Mouse (Mus musculus) heart, adult 10 weeks (tissue): ENCODE results near the gene Best2. TPM values are rescaled to one million over a fixed set of nuclear protein-coding genes. Genes with fewer than 3 reads are reported as not detected.

ENCODE experiments used
- polyA plus RNA-seq: library from polyadenylated mRNA; stranded (reverse); fragments of 350-450 nt; fragmentation: Illumina TruSeq; extraction: RNeasy Lipid Tissue Mini Kit (QIAGEN cat#74804); gene quantifications from one replicate; pipeline ENCODE4 v1.2.3, GENCODE M21; 2014; ENCODE audit warnings: low read depth, low replicate concordance

The Best2 gene
- polyA plus RNA-seq: not detected

DNA sequence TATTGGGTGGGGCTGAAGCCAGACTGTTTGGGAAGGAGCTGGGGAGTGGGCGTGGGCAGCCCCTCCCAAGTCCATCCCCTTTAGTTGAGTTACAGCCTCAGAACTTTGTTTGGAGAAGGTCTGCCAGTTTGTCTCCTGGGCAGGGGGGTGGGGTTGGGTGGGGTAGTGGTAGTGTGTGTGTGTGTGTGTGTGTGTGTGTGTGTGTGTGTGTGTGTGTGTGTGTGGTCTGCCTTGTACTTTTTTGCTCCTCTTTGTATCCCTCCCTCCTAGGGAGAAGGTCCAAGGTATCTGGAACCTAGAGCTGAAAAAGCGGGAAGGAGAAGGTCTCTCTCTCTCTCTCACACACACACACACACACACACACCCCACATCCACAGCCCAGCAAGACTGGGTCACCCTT, at the start of gene Best2:
TSS of gene Best2 (minus strand) at position 101 of the 400 bp plus-strand sequence.

DNA sequence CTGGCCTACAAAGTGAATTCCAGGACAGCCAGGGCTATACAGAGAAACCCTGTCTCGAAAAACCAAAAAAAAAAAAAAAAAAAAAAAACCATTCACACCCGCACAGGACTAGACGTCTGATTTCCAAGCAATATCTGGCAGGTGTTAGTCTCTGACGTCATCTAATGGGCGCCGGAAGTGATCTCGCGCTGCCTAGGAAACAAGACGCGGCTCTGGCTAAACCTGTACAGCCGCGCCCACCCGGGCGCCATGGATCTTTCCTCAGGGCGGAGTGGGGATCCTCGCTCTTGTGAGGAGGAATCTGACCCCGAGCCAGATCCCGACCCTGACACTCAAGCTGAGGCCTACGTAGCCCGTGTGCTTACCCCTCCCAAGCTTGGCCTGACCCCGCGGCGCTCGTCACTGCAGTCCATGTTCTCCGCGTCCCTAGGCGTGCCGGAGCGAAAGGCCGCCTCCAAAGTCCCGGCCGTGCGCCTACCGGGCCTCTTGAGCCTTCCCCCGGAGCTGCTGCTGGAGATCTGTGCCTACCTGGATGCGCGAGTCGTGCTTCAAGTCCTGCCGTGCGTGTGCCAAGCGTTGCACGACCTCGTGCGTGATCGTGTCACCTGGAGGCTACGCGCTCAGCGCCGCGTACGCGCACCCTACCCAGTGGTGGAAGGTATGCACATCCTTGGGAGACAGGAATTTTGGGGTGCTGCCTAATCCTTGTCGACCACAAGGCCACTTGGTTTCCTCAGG, 45.7 kb upstream of the Best2 start, which contains the start of gene Fbxw9:
TSS of gene Fbxw9 (plus strand) at position 177 of the 738 bp plus-strand sequence.

DNA sequence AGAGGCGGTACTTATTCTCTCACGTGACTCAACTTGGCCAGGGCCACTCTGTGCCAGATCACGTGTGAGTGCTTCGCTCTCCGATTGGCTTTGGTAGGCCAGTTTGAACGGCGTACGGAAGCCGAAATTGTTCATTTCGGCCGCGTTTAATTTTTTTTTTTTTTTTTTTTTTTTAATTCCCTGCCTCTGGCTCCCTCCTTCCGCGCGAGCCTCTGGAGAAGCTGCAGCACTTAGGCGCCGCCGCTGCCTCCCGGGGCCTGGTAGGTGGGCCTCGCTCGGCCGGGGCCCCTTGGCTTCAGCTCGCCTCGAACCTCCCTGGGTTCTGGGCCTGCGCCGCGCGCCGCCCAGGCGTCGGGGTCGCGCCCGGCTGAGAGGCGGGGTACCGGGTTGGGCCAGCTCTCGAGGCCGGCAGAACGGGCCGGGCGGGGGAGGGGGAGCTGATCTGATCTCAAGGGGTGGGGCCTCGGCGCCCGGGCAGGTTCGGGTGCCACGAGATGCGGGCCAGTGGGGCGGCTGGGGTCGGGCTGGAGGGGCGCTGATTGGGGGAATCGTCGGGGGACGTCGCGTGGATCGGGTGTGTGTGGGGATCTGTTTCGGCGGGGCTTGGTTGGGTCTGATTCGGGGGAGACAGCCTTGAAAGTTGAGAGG, 22.5 kb upstream of the Best2 start, which contains the start of gene Tnpo2:
TSS of gene Tnpo2 (plus strand) at position 198 of the 648 bp plus-strand sequence.

DNA sequence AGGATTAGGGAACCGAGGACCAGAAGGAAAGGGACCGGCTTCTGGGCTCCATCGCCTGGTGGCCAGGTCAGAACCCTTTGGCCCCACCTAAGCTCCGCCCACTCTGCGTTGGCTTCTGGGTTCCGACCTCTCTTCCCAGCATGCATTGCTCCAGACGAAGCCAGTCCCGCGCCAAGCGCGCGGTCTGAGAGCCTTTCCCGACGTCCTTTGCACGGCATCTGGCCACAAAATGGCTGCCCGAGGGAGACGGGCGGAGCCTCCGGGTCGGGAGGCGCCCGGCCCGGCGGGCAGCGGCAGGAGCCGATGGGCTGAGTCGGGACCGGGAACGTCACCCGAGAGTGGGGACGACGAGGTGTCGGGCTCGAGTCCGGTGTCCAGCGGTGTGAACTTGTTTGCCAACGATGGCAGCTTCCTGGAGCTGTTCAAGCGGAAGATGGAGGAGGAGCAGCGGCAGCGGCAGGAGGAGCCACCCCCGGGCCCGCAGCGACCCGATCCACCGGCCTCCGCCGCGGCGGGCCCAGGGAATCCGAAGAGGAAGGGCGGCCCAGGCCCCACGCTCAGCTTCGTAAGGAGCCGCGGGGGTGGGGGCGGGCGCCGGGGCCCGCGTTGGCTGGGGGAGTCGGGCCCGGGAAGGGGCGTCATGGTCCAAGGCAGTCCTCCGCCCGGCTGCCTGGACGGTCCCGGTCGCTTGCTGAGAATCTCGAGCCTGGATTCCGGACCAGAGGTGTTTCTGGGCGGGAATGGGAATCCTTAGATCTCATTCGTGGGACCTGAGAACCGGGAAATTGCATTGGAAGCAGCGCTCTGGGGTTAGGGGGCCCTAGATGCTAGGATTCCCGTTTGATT, 12.6 kb upstream of the Best2 start, which contains the start of gene Trir:
TSS of gene Trir (plus strand) at position 154 of the 846 bp plus-strand sequence.

GRCm38 (mm10) chr8:85025098-85025932, 11.0 kb upstream of the Best2 start, which contains the start of gene Asna1:
TSS of gene Asna1 (minus strand) at chr8:85025281.

GRCm38 (mm10) chr8:84990349-84990748, 24.0 kb downstream of the Best2 start, which contains the start of gene Hook2:
TSS of gene Hook2 (plus strand) at chr8:84990603.

DNA sequence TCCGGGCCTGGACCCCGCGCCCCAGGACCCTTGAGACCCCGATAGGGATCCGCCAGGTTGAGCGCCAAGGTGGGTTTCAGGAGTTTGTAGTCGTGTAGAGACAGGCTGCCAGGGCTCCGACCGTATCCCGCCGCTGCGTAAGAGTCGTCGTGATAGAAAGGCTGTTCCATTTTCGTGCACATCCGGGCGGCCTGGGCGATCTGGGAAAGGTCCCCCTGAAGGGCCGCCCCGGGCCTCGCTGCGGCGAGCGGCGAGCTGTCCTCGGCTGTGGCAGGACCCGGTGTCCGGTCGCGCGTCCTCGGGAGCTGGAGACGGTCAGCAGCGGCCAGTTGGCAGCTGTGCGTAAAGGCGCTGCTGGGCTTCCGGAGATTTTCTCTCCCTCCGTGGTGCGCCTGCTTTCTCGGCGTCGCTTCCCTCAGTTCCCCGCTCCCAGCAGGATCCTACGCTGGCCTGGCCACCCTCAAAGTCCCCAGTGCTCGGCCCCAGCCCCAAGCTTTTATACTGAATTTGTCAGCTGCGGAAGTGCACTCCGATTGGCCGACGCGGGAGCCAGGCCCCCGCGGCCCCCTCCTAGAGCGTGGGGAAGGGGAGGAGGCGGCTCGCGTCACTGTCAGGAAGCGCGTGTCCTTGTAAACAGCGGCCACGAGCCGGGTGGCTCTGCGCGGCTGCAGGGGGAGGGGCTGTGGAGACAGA, 35.9 kb downstream of the Best2 start, which contains the start of gene Junb:
TSS of gene Junb (minus strand) at position 471 of the 693 bp plus-strand sequence.

DNA sequence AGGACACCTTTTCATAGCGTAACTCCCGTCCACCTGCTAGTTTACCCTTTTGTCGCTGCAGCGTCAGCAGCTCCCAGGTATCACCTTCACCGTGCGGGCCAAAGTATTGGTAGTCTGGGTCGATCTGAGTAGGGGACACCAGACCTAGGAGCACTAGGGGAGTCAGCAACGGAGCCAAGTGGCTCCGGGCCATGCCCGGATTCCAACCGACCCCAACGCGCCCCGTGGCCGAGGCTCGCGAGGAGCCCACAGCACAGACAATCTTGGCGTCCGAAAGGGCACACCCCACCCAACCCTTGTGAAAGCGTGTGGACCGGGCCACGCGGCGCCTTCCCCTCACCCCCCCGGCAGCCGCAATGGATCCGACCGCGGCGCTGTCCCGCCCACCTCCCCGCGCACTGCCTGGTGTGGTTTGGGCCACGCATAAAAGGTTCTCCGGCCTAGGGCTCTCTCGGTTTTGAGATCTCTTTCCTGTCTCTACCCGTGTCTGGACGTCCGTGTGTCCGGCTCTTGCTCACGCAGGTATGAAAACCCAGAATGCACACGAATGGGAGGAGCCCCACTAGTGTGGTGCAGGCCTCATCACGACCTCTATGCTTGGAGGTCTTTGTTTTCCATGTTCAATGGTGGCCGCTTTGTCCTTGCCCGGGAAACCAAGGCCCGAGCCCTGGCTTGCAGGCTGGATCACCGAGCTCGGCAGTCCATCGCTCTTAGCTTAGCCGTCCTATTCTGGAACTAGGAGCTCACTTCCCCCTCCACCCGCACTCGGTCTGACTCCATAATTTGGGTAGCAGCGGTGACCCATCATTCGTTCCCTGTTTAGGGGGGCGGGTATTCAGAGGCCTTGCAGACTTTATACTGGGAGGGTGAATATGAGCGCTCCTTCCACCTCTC, 44.8 kb downstream of the Best2 start, which contains the start of the genes Gm49661, Prdx2 and Rnaseh2a:
TSS of gene Gm49661 (minus strand) at position 193 of the 894 bp plus-strand sequence.
TSS of gene Prdx2 (plus strand) at position 347 of the 894 bp plus-strand sequence.
TSS of gene Rnaseh2a (minus strand) at position 527 of the 894 bp plus-strand sequence.

Other genes starting within 250 kb of the Best2 start
- gene Nfix, start 214.2 kb downstream of the Best2 start, polyA plus RNA-seq: 84.9 TPM
- 14.0 TPM for gene Dand5, start 191.7 kb downstream of the Best2 start, polyA plus RNA-seq
- 28.8 TPM for gene Gadd45gip1, start 183.0 kb downstream of the Best2 start, polyA plus RNA-seq
- gene Rad23a, start 173.9 kb downstream of the Best2 start, polyA plus RNA-seq: 101 TPM
- 330 TPM for gene Calr, start 167.6 kb downstream of the Best2 start, polyA plus RNA-seq
- 26.7 TPM for gene Farsa, start 157.5 kb downstream of the Best2 start, polyA plus RNA-seq
- gene Syce2, start 142.4 kb downstream of the Best2 start, polyA plus RNA-seq: 0.92 TPM
- 84.6 TPM for gene Gcdh, start 120.6 kb downstream of the Best2 start, polyA plus RNA-seq
- 0.29 TPM for gene Klf1, start 112.6 kb downstream of the Best2 start, polyA plus RNA-seq
- 9.4 TPM for gene Dnase2a, start 106.0 kb downstream of the Best2 start, polyA plus RNA-seq
- gene Mast1, start 77.2 kb downstream of the Best2 start, polyA plus RNA-seq: 0.13 TPM
- gene Rtbdn, start 67.5 kb downstream of the Best2 start, polyA plus RNA-seq: not detected
- not detected for gene Gm49661, start 45.1 kb downstream of the Best2 start, polyA plus RNA-seq
- gene Prdx2, start 44.9 kb downstream of the Best2 start, polyA plus RNA-seq: 451 TPM
- gene Rnaseh2a, start 44.8 kb downstream of the Best2 start, polyA plus RNA-seq: 30.6 TPM
- 16.7 TPM for gene Junb, start 35.8 kb downstream of the Best2 start, polyA plus RNA-seq
- gene Hook2, start 23.9 kb downstream of the Best2 start, polyA plus RNA-seq: 3.5 TPM
- gene Asna1, start 10.8 kb upstream of the Best2 start, polyA plus RNA-seq: 85.3 TPM
- gene Trir, start 12.3 kb upstream of the Best2 start, polyA plus RNA-seq: 63.4 TPM
- 18.9 TPM for gene Tnpo2, start 22.4 kb upstream of the Best2 start, polyA plus RNA-seq
- 4.0 TPM for gene Fbxw9, start 45.5 kb upstream of the Best2 start, polyA plus RNA-seq
- not detected for gene Gm5741, start 53.5 kb upstream of the Best2 start, polyA plus RNA-seq
- 30.4 TPM for gene Dhps, start 57.2 kb upstream of the Best2 start, polyA plus RNA-seq
- 54.9 TPM for gene Wdr83os, start 66.2 kb upstream of the Best2 start, polyA plus RNA-seq
- gene Wdr83, start 66.8 kb upstream of the Best2 start, polyA plus RNA-seq: 42.4 TPM
- gene Man2b1, start 68.7 kb upstream of the Best2 start, polyA plus RNA-seq: 28.3 TPM
- gene Zfp791, start 108.6 kb upstream of the Best2 start, polyA plus RNA-seq: 2.2 TPM
- gene Cks1brt, start 137.4 kb upstream of the Best2 start, polyA plus RNA-seq: not detected
- not detected for gene Olfr371, start 211.5 kb upstream of the Best2 start, polyA plus RNA-seq